Mouse (Mus musculus): ENCODE results near the gene Rasgrf1. TPM values are rescaled to one million over a fixed set of nuclear protein-coding genes. Genes with fewer than 3 reads are reported as not detected.
"Not testable (repeated sequence)": the region's sequence is repeated elsewhere in the genome, so short reads cannot be mapped to it uniquely, and the experiment has no call there.

The Rasgrf1 gene
- polyA plus RNA-seq, 1 experiment from 2014 or later: 0.18 TPM

- no peak overlapping the region for H3K9ac ChIP-seq
- H3K4me2 ChIP-seq: no peak overlapping the region
- no peak overlapping the region for H3K27ac ChIP-seq
- no peaks in the 10 kb centered on the region for H3K27me3 ChIP-seq
- no peaks in the 10 kb centered on the region for H3K4me1 ChIP-seq
- no peak overlapping the region for H3K4me3 ChIP-seq (replicated peaks)
- no peaks in the 10 kb centered on the region for H3K9me3 ChIP-seq
- 90% methylated on average over 6 of the region's 6 CpGs for WGBS
- ATAC-seq (ENCODE audit: low FRiP score): no peak
- H3K36me3 ChIP-seq (replicated peaks): no peaks in the 10 kb centered on the region
Measured at GRCm38 (mm10) chr9:90027709-90028108, 118.0 kb downstream of the Rasgrf1 start.

GRCm38 (mm10) chr9:90033922-90034321, 124.2 kb downstream of the Rasgrf1 start:
- Histone ChIP-seq H3K27ac (no peak overlapping the region), H3K27me3 (no peaks in the 10 kb centered on the region), H3K4me2 (no peak overlapping the region), H3K36me3 (replicated peaks) (no peaks in the 10 kb centered on the region), H3K4me3 (replicated peaks) (no peak overlapping the region), H3K4me1 (no peaks in the 10 kb centered on the region), H3K9ac (no peak overlapping the region), H3K9me3 (no peaks in the 10 kb centered on the region)
- no peak for ATAC-seq (ENCODE audit: low FRiP score)
- WGBS: 88% methylated on average over 4 of the region's 4 CpGs

GRCm38 (mm10) chr9:90035168-90035567, 125.5 kb downstream of the Rasgrf1 start:
- H3K4me3 ChIP-seq (replicated peaks): no peak overlapping the region
- H3K27me3 ChIP-seq: no peaks in the 10 kb centered on the region
- no peak overlapping the region for H3K4me2 ChIP-seq
- 86% methylated on average over 2 of the region's 2 CpGs for WGBS
- no peak overlapping the region for H3K27ac ChIP-seq
- H3K9me3 ChIP-seq: no peaks in the 10 kb centered on the region
- H3K4me1 ChIP-seq: no peaks in the 10 kb centered on the region
- no peak overlapping the region for H3K9ac ChIP-seq
- ATAC-seq (ENCODE audit: low FRiP score): no peak
- no peaks in the 10 kb centered on the region for H3K36me3 ChIP-seq (replicated peaks)

GRCm38 (mm10) chr9:90035794-90036193, 126.1 kb downstream of the Rasgrf1 start:
- Histone ChIP-seq H3K27me3 (no peaks in the 10 kb centered on the region), H3K36me3 (replicated peaks) (no peaks in the 10 kb centered on the region), H3K4me2 (no peak overlapping the region), H3K4me1 (no peaks in the 10 kb centered on the region), H3K9me3 (no peaks in the 10 kb centered on the region), H3K9ac (no peak overlapping the region), H3K27ac (no peak overlapping the region), H3K4me3 (replicated peaks) (no peak overlapping the region)
- ATAC-seq (ENCODE audit: low FRiP score): no peak
- WGBS: 78% methylated on average over 3 of the region's 3 CpGs

GRCm38 (mm10) chr9:90036313-90036712, 126.6 kb downstream of the Rasgrf1 start:
- H3K36me3 ChIP-seq (replicated peaks): no peaks in the 10 kb centered on the region
- WGBS: 78% methylated on average over 4 of the region's 4 CpGs

GRCm38 (mm10) chr9:90038535-90038934, 128.8 kb downstream of the Rasgrf1 start:
- Histone ChIP-seq H3K27me3 (no peaks in the 10 kb centered on the region), H3K9me3 (no peaks in the 10 kb centered on the region), H3K36me3 (replicated peaks) (no peaks in the 10 kb centered on the region), H3K27ac (no peak overlapping the region), H3K4me1 (no peaks in the 10 kb centered on the region), H3K4me3 (replicated peaks) (no peak overlapping the region), H3K9ac (no peak overlapping the region), H3K4me2 (no peak overlapping the region)
- ATAC-seq (ENCODE audit: low FRiP score): no peak
- WGBS: 82% methylated on average over 4 of the region's 4 CpGs

More at GRCm38 (mm10) chr9:90036313-90036712, 126.6 kb downstream of the Rasgrf1 start:
- no peaks in the 10 kb centered on the region for H3K27me3 ChIP-seq
- H3K4me3 ChIP-seq (replicated peaks): no peak overlapping the region
- no peaks in the 10 kb centered on the region for H3K9me3 ChIP-seq
- no peak overlapping the region for H3K4me2 ChIP-seq
- H3K27ac ChIP-seq: no peak overlapping the region
- no peak overlapping the region for H3K9ac ChIP-seq
- ATAC-seq (ENCODE audit: low FRiP score): no peak
- no peaks in the 10 kb centered on the region for H3K4me1 ChIP-seq

- 92% methylated on average over 2 of the region's 2 CpGs for WGBS
Measured at GRCm38 (mm10) chr9:90040916-90041315, 131.2 kb downstream of the Rasgrf1 start.

GRCm38 (mm10) chr9:90041556-90041955, 131.8 kb downstream of the Rasgrf1 start:
- WGBS: 88% methylated on average over 3 of the region's 3 CpGs
- H3K4me2 ChIP-seq: no peak overlapping the region
- no peaks in the 10 kb centered on the region for H3K36me3 ChIP-seq (replicated peaks)
- no peaks in the 10 kb centered on the region for H3K27me3 ChIP-seq
- ATAC-seq (ENCODE audit: low FRiP score): no peak
- 0 out of 2 replicates have a peak, but pooled peaks cover 3% of the 10 kb centered on the region for H3K9me3 ChIP-seq
- H3K9ac ChIP-seq: no peak overlapping the region
- H3K4me1 ChIP-seq: no peaks in the 10 kb centered on the region
- H3K27ac ChIP-seq: no peak overlapping the region
- H3K4me3 ChIP-seq (replicated peaks): no peak overlapping the region

More at GRCm38 (mm10) chr9:90040916-90041315, 131.2 kb downstream of the Rasgrf1 start:
- Histone ChIP-seq H3K4me3 (replicated peaks) (no peak overlapping the region), H3K4me2 (no peak overlapping the region), H3K27me3 (no peaks in the 10 kb centered on the region), H3K27ac (no peak overlapping the region), H3K36me3 (replicated peaks) (no peaks in the 10 kb centered on the region), H3K9ac (no peak overlapping the region), H3K4me1 (no peaks in the 10 kb centered on the region), H3K9me3 (no peaks in the 10 kb centered on the region)
- ATAC-seq (ENCODE audit: low FRiP score): no peak

GRCm38 (mm10) chr9:90042906-90043305, 133.2 kb downstream of the Rasgrf1 start:
- H3K27ac ChIP-seq; H3K4me2 ChIP-seq; ATAC-seq (ENCODE audit: low FRiP score); H3K27me3 ChIP-seq; H3K36me3 ChIP-seq (replicated peaks); H3K9me3 ChIP-seq; H3K9ac ChIP-seq; H3K4me3 ChIP-seq (replicated peaks); H3K4me1 ChIP-seq: not testable (repeated sequence)
- WGBS: 93% methylated on average over 8 of the region's 8 CpGs

- Histone ChIP-seq H3K9ac (no peak overlapping the region), H3K36me3 (replicated peaks) (no peaks in the 10 kb centered on the region), H3K9me3 (0 out of 2 replicates have a peak, but pooled peaks cover 3% of the 10 kb centered on the region), H3K4me2 (no peak overlapping the region), H3K27ac (no peak overlapping the region), H3K4me3 (replicated peaks) (no peak overlapping the region), H3K4me1 (no peaks in the 10 kb centered on the region), H3K27me3 (no peaks in the 10 kb centered on the region)
- no peak for ATAC-seq (ENCODE audit: low FRiP score)
- WGBS: 93% methylated on average over 7 of the region's 7 CpGs
Measured at GRCm38 (mm10) chr9:90045191-90045590, 135.5 kb downstream of the Rasgrf1 start.

- H3K27me3 ChIP-seq: no peaks in the 10 kb centered on the region
- no peak for ATAC-seq (ENCODE audit: low FRiP score)
Measured at GRCm38 (mm10) chr9:90047937-90048627, 138.4 kb downstream of the Rasgrf1 start.

GRCm38 (mm10) chr9:90053852-90054251, 144.1 kb downstream of the Rasgrf1 start, which contains the start of gene Ctsh:
Gene Ctsh (plus strand): TSS chr9:90054152.
- Histone ChIP-seq H3K27me3 (peaks cover 16% of the 10 kb centered on the region; the same call in 1 of the 2 replicates), H3K36me3 (replicated peaks) (no peaks in the 10 kb centered on the region), H3K9ac (peak within 1 kb of the TSS; percentile 56), H3K4me1 (peaks cover 8% of the 10 kb centered on the region; the same call in 1 of the 2 replicates), H3K4me2 (peak within 1 kb of the TSS; percentile 73), H3K9me3 (no peaks in the 10 kb centered on the region), H3K4me3 (replicated peaks) (peak within 1 kb of the TSS; percentile 39), H3K27ac (no peak within 1 kb of the TSS)
- ATAC-seq (ENCODE audit: low FRiP score): no peak
- WGBS: 87% methylated on average over 2 of the region's 2 CpGs

More at GRCm38 (mm10) chr9:90047937-90048627, 138.4 kb downstream of the Rasgrf1 start:
- H3K4me1 ChIP-seq: no peaks in the 10 kb centered on the region
- H3K36me3 ChIP-seq (replicated peaks): no peaks in the 10 kb centered on the region
- H3K4me2 ChIP-seq: no peak overlapping the region
- H3K4me3 ChIP-seq (replicated peaks): no peak overlapping the region
- WGBS: 67% methylated on average over 5 of the region's 5 CpGs
- H3K9ac ChIP-seq: no peak overlapping the region
- H3K9me3 ChIP-seq: 0 out of 2 replicates have a peak, but pooled peaks cover 3% of the 10 kb centered on the region
- H3K27ac ChIP-seq: no peak overlapping the region
